Mouse (Mus musculus) erythroblast, embryonic 14.5 days (primary cell): ENCODE results near the gene Eif6. TPM values are rescaled to one million over a fixed set of nuclear protein-coding genes. Genes with fewer than 3 reads are reported as not detected.
"Not testable (repeated sequence)": the region's sequence is repeated elsewhere in the genome, so short reads cannot be mapped to it uniquely, and the experiment has no call there.

Experiments used
- H3K27me3 ChIP-seq: 2 replicates; pipeline ENCODE4 v1.6.1; 2012; ENCODE audit warnings: inconsistent platforms; ENCODE audit not compliant: control insufficient read depth
- H3K36me3 ChIP-seq: 2 replicates; pipeline ENCODE4 v1.6.1; 2012; ENCODE audit warnings: mild to moderate bottlenecking, inconsistent platforms; ENCODE audit not compliant: control insufficient read depth
- H3K4me1 ChIP-seq: 2 replicates; pipeline ENCODE4 v1.6.1; 2012; ENCODE audit warnings: inconsistent platforms; ENCODE audit not compliant: control insufficient read depth
- H3K4me3 ChIP-seq: replicated peaks from 2 replicates; pipeline ENCODE3; 2012; ENCODE audit warnings: moderate library complexity, mild to moderate bottlenecking, inconsistent platforms
- H3K9me3 ChIP-seq: 2 replicates; pipeline ENCODE4 v1.6.1; 2012; ENCODE audit warnings: low read length, inconsistent platforms, mixed read lengths; ENCODE audit not compliant: control insufficient read depth
- GATA1 ChIP-seq: IDR thresholded peaks from 2 replicates; pipeline ENCODE4 v1.6.1; 2012; ENCODE audit warnings: low read length, inconsistent platforms, mixed read lengths
- TAL1 ChIP-seq: IDR thresholded peaks from 3 replicates; pipeline ENCODE4 v1.6.1; 2012; ENCODE audit warnings: low read length, inconsistent platforms, mixed read lengths
- polyA plus RNA-seq: library from polyadenylated mRNA; stranded (reverse); fragments of >175 nt; gene quantifications from 2 replicates; pipeline ENCODE4 v1.2.3, GENCODE M21; 2012

Gene Eif6
- polyA plus RNA-seq, 1 experiment = 18.6 TPM

DNA sequence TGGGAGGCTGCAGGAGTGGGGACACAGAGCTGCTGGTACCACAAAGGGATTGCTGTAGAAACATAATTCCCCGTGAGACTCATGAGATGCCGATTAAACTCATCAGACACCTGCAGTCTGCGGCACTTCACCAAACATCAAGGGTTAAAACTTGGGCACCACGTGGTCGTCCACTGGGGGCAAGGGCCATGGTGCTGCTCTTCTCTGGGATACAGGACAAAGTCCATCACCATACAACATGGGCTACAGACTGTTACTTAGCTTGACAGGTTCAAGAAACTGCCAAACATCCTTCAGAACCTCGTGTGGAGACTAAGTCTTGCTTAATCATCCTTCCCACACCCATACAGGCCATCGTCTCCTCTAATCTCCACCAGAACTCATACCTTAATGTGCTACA lies 33.4 kb upstream of the Eif6 start:
- H3K4me3 ChIP-seq = no peak overlapping the region
- peaks cover 25% of the 10 kb centered on the region for H3K36me3 ChIP-seq
- no peaks in the 10 kb centered on the region for H3K4me1 ChIP-seq
- no peaks in the 10 kb centered on the region for H3K27me3 ChIP-seq
- TF ChIP-seq TAL1 (no peak), GATA1 (no peak)
- no peaks in the 10 kb centered on the region for H3K9me3 ChIP-seq

DNA sequence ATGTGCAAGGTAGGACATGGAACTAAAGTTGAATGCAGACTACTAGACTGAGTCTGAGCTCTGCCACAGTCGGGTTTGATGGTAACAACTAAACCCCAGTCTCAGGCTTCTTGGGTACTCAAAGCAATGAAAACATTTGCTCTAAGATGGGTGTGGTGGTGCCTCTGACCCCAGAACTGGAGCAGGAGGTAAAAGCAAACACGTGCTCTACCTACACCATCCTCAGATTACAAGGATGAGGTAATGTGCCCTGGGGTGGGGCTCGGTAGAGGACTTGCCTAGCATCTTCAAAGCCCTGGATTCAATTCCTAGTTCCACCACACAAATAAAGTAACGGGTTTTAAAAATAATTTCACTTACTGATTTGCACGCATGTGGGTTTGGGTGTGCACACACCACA lies 25.8 kb upstream of the Eif6 start:
- Histone ChIP-seq H3K4me1 (peaks cover 2% of the 10 kb centered on the region; the same call in 1 of the 2 replicates), H3K36me3 (peaks cover 70% of the 10 kb centered on the region), H3K4me3 (no peak overlapping the region), H3K27me3 (no peaks in the 10 kb centered on the region), H3K9me3 (no peaks in the 10 kb centered on the region)
- TF ChIP-seq TAL1 (no peak), GATA1 (no peak)

DNA sequence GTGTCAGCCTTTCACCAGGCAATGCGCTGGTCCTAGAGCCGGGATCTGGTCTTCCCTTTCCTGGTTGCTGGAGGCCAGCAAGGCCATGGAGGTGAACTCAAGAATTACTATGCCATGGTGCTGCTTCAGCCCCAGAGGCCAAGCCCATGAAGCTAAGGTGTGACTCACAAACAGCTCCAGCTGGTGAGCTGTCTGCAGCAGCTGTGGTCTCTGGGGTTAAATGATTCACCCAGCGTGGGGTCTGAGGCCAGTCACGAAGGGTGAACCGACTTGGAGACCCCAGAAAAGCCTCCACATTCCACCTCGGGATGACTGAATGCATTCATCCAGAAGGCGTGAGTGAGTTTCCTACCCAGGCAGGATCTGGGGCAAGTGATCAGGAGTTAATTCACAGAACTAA lies 23.4 kb upstream of the Eif6 start:
- no peaks in the 10 kb centered on the region for H3K27me3 ChIP-seq
- peaks cover 76% of the 10 kb centered on the region for H3K36me3 ChIP-seq
- TF ChIP-seq TAL1 (no peak), GATA1 (no peak)
- peaks cover 2% of the 10 kb centered on the region; the same call in 1 of the 2 replicates for H3K4me1 ChIP-seq
- H3K4me3 ChIP-seq = no peak overlapping the region
- H3K9me3 ChIP-seq = no peaks in the 10 kb centered on the region

DNA sequence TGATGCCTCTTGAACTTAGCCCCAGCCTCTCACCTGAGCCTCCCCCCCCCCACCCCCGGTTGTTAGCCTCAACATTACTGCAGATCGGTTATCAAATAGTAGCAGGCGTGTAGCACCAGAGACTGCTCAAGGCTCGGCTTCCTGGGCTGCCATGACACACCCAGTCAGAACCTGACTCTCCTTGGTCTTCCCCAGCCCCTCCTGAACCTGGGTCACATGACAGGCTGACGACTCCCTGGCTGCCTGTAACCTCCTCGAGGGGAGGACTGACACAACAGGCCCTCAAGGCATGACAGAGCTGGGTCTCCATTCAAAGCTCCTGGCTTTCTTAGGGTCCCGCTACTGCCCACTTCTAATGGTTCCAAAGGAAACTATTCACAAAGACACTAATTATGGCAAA lies 22.7 kb upstream of the Eif6 start:
- peaks cover 76% of the 10 kb centered on the region for H3K36me3 ChIP-seq
- H3K4me1 ChIP-seq = peaks cover 2% of the 10 kb centered on the region; the same call in 1 of the 2 replicates
- H3K9me3 ChIP-seq = no peaks in the 10 kb centered on the region
- H3K27me3 ChIP-seq = no peaks in the 10 kb centered on the region
- H3K4me3 ChIP-seq = no peak overlapping the region
- TF ChIP-seq GATA1 (no peak), TAL1 (no peak)

DNA sequence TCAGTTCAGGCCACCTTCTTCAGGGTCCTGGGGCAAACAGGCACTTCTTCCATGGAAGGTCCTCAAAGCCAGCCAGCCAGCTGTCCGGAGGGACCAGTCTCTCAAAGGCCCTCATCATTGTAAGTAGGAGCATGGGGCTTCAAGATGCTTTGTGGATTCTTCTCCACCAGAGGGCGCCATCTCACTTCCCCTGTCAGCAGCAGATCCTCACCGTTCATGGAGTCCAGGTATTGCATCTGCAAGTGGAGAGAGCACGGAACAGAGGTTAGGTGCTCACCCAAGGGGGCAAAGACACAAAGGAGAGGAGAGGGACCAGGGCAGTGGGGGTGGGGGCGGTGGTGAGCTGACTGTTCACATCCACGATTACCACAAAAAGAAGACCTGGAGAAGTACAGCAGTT lies 21.6 kb upstream of the Eif6 start:
- Histone ChIP-seq H3K9me3 (no peaks in the 10 kb centered on the region), H3K27me3 (no peaks in the 10 kb centered on the region)

DNA sequence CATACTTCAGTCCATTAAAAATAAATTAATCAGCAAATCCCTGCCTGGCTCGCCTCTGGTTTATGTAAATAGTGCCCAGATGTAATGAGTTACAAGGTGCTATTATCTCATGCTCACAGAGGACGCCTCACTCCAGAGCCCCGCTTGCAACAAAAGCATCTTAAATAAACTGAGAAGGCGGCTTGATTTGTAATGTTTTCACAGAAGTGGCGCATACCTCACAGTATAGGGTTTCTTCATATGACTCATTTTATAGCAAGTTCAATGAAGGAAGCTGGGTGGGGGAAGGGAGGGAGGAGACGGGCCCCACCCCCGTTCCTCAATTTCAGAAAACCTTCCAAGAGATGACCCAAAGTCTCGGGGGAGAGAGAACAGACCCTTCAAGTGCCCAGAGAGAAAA lies 20.2 kb upstream of the Eif6 start:
- Histone ChIP-seq H3K4me3 (no peak overlapping the region), H3K36me3 (peaks cover 58% of the 10 kb centered on the region), H3K9me3 (no peaks in the 10 kb centered on the region), H3K27me3 (no peaks in the 10 kb centered on the region), H3K4me1 (peaks cover 2% of the 10 kb centered on the region; the same call in 1 of the 2 replicates)
- TF ChIP-seq TAL1 (no peak), GATA1 (no peak)

More for the DNA sequence above, 21.6 kb upstream of the Eif6 start:
- peaks cover 67% of the 10 kb centered on the region for H3K36me3 ChIP-seq
- no peak overlapping the region for H3K4me3 ChIP-seq
- no peak for TF ChIP-seq TAL1
- no peak for TF ChIP-seq GATA1
- peaks cover 2% of the 10 kb centered on the region; the same call in 1 of the 2 replicates for H3K4me1 ChIP-seq

DNA sequence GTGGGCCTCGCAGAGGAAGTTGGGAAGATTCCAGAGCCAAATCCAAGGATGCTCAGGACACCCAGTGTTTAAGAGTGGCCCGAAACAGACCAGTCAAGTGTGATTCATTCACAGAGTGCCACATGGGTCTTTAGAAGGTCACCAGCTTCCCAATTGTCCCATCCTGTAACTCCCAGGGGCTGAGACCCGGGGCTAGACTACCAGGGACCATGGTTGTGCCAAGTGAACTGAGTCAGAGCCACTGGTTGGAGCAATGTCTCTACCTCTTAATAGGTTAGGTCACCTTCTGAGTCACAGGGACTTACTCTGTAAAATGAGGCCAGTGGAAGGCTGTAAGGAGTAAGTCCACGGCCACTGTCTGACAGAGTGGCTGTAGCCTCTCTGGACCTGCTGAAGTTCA lies 12.2 kb upstream of the Eif6 start:
- H3K9me3 ChIP-seq = no peaks in the 10 kb centered on the region
- H3K36me3 ChIP-seq = no peaks in the 10 kb centered on the region
- peaks cover 2% of the 10 kb centered on the region; the same call in 1 of the 2 replicates for H3K4me1 ChIP-seq
- H3K27me3 ChIP-seq = peaks cover 7% of the 10 kb centered on the region
- no peak for TF ChIP-seq TAL1
- TF ChIP-seq GATA1 = no peak
- no peak overlapping the region for H3K4me3 ChIP-seq

DNA sequence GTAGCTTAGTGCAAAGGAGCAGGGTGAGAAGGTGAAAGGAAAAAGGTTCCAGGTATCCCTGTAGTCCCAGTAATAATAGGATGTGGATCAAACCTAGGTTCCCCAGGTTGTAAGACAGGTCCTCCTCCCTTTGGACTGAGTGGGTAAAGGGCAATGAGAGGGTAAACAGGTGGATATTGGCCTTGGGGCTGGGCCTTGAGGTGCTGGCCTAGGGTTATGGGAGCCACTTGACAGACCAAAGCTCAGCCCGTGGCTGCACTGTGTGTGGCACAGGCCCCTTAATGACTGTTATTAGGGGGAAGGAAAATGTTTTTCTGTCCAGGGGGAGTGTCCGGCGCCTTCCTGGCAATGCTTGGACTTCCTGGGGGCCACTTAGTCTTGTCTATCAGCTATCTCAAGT lies 11.2 kb upstream of the Eif6 start:
- Histone ChIP-seq H3K27me3 (peaks cover 8% of the 10 kb centered on the region), H3K4me3 (no peak overlapping the region), H3K4me1 (peaks cover 2% of the 10 kb centered on the region; the same call in 1 of the 2 replicates), H3K36me3 (no peaks in the 10 kb centered on the region), H3K9me3 (no peaks in the 10 kb centered on the region)
- TF ChIP-seq GATA1 (no peak), TAL1 (no peak)

DNA sequence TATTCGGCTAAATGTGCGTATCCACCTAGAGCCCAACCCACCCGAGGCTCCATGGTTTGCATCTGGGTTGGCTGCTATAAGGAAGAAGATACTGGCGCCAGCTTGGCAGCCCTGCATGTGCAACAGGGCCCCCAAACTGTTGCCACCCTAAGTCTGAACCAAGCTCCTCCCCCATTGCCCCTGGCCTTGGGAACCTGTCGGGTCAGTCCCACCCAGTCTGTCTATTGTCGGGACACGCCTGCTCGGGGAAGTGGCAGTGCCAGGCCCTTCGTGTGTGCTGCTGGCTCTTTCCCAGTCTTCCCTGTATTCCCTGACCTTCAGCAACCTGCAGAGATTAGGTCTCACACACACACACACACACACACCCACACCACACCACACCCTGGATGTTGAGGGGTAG lies 8.0 kb upstream of the Eif6 start, which contains the start of gene Fam83c:
Gene Fam83c (minus strand): TSS at position 123 of the 400 bp plus-strand sequence.
- TF ChIP-seq GATA1 = no peak
- TF ChIP-seq TAL1 = no peak
- Histone ChIP-seq H3K4me1 (peaks cover 2% of the 10 kb centered on the region; the same call in 1 of the 2 replicates), H3K36me3 (no peaks in the 10 kb centered on the region), H3K9me3 (no peaks in the 10 kb centered on the region), H3K27me3 (peaks cover 5% of the 10 kb centered on the region), H3K4me3 (no peak within 1 kb of the TSS)

DNA sequence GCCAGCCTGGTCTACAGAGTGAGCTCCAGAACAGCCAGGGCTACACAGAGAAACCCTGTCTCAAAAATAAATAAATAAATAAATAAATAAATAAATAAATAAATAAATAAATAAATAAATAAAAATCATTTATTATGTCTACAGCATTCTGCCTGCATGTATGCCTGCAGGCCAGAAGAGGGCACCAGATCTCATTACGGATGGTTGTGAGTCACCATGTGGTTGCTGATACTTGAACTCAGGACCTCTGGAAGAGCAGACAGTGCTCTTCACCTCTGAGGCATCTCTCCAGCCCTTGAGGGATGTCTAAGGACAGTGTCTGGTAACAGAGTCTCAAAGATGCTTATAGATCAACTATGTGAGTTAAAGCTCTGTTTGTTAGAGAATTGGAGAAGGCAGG lies 5.4 kb upstream of the Eif6 start:
- H3K36me3 ChIP-seq, H3K27me3 ChIP-seq, H3K9me3 ChIP-seq, H3K4me3 ChIP-seq: not testable (repeated sequence)
- H3K4me1 ChIP-seq = peaks cover 10% of the 10 kb centered on the region
